Mouse (Mus musculus): Measurements from ENCODE around the gene Padi6.

Padi6 gene

GRCm38 (mm10) chr4:140742543-140742942 is at the start of gene Padi6:
TSS of gene Padi6 (minus strand) at chr4:140742643.
- no peak for DNase-seq

DNA sequence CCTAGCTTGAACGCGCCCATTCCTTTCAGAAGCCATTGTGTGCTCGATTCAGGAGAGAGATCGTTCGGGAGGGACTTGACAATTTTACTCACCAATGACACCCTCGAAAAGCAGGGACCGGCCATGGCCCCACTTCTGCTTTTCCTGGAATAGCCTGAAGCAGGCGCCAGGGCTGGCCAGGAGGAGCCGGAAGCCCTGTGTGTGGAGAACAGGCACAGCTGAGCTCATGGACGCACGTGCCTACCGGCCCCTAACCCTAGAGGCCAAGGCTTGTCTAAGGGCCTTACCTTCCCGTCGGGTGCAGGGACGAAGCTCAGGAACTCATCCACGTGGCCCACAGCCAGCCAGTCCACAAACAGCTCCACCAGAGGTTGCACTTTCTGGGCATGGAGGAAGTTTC is 48.6 kb upstream of the Padi6 start:
- no peak for DNase-seq

GRCm38 (mm10) chr4:140789983-140790382 is 47.5 kb upstream of the Padi6 start:
- no peak for DNase-seq

- peak; percentile 28 for DNase-seq
These were observed 46.5 kb upstream of the Padi6 start for GRCm38 (mm10) chr4:140788983-140789382.

- DNase-seq, result no peak
These were observed 45.8 kb upstream of the Padi6 start for GRCm38 (mm10) chr4:140788264-140788663.

DNA sequence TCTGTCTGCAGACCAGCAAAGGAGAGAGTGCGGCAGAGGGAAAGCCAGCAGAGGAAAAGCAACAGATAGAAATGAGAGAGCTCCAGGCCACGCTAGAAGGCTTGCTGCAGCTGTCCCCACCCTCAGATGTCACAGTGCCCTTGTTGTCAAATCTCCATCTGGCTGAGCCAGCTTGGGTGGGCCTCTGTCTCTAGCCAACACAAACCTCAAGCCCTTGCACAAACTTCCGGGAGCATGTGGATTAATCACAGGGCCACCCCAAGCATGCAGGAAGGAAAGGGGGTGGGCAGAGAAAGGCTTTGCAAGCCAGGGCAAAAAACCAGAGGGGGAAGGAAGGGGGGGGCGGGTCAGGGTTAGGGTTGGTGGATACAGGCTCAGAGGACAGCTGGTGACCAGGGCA is 45.0 kb upstream of the Padi6 start:
- DNase-seq, result no peak

DNA sequence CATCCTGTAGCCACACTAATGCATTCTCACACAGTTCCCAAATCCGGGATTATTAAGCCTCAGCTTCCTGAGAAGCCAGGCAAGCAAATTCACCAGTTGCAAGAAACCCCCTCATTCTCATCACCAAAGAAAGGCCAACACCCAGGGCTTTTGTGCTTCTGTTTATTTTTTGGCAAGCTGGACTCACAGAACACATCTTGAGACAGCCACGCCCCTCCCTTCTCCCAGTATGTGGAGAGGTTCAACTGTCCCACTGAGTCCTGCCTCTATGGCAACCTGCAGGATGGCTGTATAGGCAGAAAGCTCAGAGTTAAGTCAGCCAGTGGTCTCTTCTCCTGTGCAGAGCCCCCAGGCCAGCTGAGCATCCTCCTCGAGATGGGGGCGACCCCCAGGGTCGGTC is 42.8 kb upstream of the Padi6 start:
- no peak for DNase-seq

DNA sequence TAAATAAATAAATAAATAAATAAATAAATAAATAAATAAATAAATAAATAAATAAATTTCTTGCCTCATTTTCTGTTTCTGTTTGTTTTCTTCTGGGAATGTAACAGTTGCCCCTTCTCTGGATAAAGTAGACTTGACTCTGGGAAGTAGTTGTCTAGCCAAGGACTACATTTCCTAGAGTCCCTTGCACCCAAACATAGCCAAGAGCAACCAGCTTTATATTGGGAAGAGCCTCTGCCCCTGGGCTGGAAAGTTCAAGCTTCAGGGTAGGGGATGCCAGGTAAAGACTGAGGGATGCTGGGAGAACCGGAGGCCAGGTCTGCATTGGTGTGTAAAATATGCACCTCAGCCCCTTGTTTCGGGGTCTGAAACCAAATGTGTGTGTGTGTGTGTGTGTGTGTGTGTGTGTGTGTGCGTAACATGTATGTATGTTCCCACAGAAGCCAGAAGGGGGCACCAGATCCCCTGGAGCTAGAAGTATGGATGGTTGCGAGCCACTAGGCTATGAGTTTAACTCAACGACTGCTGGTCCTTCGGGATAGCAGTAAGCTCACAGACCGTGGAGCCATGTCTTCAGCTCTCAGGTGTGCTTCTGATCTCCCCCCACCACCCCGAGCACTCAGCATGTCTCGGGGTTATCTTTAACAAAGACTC is 42.0 kb upstream of the Padi6 start:
- DNase-seq, result no peak

DNA sequence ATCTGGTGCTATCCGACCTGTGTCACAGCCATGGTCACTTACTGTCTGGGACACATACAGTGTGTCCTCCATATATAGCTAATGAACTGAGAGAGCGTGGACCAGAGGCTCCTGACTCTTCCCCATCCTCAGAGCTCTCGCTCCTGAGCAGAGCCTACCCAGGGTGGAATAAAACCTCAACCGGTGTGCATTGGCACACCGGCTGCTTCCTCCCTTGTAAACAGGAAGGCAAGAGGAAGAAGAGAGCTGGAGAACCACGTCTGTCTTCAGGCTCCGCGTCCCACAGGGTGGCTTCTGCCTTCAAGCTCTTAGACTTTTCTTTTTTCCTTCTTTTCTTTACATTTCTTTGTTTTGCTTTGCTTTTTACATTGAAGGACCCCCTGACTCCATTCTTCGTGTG is 40.4 kb upstream of the Padi6 start:
- DNase-seq, result no peak

- DNase-seq, result no peak
These were observed 38.1 kb upstream of the Padi6 start for GRCm38 (mm10) chr4:140780507-140780906.

GRCm38 (mm10) chr4:140779803-140780397 is 37.5 kb upstream of the Padi6 start:
- DNase-seq, result no peak

- no peak for DNase-seq
These were observed 34.2 kb upstream of the Padi6 start for GRCm38 (mm10) chr4:140776623-140777022.

DNA sequence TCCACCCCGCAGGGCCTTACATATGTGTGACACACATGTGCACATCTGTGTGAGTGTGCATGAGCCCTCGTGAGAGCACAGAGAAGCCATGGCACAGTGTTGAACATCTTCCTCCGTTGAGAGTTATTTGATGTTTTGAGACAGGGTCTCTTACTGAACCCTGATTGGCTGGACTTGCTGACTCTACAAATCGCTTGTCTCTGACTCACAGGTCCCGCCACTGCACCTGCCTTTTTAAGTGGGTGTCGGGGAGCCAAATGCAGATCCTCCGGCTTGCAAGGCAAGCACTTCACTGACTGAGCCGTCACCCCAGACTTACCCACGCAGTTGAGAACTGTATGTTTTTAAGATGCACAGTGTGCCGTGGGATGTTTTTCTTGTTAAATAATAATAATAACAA is 33.4 kb upstream of the Padi6 start:
- no peak for DNase-seq

DNA sequence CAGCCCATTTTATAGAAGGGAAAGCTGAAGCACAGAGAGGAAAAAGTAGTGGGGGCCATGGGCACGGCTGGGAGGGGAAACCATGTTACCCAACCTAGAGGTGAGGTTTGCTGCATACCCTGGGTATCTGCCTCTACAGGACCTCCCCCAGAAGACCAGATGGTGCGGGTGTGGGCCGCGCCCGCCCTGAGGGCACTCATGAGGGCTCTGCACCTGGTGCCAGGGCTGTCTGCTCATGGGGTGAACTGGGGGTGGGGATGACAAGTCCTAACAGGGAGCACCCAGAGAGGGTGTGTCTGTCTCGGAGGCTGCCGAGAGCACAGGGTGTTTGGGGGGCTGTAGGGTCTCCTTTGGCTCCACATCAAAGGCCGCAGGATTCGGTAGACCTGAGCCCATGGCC is 32.5 kb upstream of the Padi6 start:
- DNase-seq, result no peak

DNA sequence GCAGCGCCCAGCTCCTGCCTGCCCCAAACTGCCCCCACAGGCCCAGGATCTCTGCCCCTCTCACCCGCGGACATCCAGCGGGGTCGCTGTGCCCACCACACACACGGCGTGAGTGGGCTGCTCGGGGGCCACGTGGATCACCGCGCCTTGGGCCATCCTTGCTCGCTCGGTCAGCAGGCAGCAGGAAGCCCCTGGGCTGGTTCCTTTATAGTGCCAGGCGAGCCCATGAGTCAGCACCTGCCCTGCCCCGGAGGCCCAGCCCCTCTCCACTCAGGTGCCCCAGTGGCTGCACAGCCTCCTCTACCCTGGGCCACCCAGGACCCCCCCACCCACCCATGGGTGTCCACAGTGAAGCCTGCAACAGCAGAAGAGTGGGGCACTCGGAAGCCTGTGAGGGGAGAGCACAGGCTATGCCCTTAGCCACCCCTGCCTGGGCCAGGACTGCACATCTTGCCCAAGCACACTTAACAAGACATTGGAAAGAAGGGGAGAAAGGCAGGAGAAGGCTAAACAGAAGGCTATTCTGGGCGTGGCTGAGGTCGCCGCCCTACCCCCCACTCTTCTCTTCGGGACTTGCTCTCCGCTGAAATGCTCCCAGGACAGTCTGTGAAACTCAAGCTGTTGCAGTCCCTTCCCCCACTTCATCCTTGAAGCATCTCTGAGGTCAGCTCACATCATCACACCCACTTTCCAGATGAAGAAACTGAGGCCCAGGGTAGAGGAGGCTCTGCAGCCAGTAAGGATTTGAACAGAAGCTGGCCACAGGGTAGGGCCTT is 31.8 kb upstream of the Padi6 start, which contains the start of gene Padi4:
Gene Padi4 (minus strand): TSS at position 212 of the 776 bp plus-strand sequence.
- DNase-seq, result no peak

DNA sequence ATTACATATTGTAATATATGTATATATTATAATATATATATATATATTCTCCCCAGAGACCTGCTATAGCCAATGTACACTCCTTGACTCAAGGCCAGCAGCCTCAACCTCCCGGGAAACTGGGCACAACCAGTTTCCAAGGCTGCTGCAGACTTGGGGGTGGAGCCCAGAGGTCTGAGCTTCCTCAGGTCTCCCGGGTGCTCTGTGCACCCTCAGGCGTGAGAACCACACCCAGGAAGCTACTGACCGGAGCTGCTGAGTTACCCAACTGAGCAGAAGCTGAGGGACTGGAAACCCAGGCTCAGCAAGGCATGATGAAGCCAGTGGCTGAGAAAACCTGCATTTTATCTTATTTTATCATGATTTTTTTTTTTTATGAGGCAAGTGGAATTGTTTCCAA is 28.6 kb upstream of the Padi6 start:
- no peak for DNase-seq

DNA sequence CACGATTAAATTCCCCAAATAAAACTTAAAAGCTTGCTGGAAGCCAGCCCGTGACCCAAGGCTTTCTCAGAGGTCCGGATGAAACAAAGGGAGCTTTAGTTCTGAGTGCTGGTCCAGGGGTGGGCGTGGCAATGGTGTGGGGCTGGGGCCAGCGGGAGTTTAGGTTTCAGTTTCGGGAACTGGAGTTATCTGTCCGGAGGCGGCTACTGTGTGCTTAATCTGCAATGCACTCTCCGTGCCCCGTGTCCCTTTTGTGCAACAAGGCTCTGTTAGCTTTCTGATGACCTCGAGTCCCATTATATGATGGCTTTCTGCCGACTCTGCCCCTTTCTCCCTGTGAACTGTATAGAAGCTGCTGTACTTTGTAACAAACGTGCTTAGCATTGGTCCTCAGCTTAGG is 28.0 kb upstream of the Padi6 start:
- DNase-seq, result no peak

DNA sequence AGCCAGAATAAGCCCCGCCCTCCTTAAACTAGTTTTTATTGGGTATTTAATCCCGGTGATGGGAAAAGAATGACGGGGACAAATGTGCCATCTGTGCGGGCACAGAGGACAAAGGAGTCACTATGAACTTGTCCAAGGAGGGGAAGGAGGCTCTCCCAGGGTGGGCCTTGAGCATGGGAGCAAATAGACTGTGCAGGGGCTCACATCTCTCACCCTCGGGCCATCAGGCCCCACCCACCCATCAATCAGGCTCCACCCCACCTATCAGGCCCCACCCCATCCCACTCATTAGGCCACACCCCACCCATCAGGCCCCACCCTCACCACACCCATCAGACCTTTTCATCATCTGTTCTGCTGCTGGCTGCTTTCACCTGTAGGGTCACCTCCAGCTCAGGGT is 26.5 kb upstream of the Padi6 start:
- DNase-seq, result no peak

GRCm38 (mm10) chr4:140765936-140766335 is 23.5 kb upstream of the Padi6 start:
- no peak for DNase-seq

DNA sequence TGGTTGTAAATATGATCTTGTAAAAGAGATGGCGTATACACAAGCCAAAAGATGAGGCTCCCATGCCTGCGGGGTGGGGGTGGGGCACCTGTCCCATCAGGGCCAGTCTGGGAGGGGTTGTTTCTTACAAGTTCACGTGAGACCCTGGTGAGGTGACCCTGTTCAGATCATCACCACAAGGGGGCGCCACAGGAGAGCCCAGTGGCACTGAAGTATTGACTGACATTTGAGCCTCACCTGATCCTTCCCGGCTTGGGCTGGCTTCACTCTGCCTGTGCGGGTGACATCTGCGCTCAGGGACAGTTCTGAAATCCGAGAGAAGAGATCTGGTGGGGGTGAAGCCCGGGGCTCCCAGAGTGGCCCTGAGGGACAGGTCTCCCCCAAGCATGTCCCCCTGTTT is 20.7 kb upstream of the Padi6 start:
- DNase-seq, result peak; percentile 16

DNA sequence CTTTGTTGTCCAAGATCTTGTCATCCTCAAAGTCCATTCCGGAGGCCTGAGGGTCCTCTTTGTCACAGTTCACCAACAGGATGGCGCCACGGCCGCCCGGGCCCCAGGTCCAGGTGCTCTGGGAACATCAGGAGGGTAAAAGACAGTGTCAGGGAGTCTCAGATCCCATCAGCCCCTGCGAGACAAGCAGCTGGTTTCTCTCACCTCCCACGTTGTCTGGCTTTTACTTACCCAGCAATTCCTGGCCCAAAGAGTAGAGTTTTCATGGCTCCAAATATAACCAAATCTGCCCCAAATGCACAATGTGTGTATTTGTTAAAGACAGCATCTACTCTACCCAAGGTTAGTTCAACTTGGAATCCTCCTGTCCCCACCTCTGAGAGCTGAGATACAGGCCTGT is 19.2 kb upstream of the Padi6 start:
- no peak for DNase-seq

DNA sequence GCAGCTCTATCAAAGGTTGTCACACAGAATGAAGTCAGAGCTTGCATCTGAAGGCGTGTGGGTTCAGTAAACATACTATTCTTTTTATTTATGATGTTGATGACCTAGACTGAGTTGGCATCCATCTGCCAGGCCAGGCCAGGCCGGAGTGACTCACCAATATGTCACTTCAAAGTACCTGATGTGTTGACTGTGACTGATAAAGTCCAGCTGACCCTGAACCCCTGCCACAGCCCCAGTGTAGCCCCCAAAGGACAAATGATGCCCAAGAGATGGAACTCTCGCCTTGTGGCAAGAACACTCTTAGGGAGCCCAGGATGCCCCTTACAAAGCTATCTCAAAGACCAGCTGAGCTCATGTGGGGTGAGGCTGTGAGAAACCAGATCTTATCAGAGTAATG is 13.4 kb upstream of the Padi6 start:
- no peak for DNase-seq

GRCm38 (mm10) chr4:140753366-140753765 is 10.9 kb upstream of the Padi6 start:
- no peak for DNase-seq

DNA sequence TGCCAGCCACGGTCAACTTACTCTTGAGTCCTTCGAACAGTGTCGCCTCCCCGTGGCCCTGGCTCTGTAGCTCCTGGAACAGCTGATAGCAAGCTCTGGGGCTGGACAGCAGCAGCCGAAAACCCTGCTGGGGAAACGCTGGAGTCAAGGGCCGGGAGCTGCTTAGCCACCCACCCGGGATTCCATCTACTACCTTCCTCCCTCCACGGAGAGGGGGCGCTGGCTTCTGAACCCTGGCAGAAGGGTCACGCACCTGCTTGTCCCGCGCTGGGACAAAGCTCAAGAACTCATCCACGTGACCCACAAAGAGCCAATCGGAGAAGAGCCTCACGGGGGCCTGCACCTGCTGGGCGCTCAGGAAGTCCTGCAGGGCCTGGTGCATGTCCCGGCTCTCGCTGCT is 7.9 kb upstream of the Padi6 start:
- peak; percentile 5 for DNase-seq

All from cerebellum, adult 8-10 months (tissue).